Mouse (Mus musculus) heart, embryonic 13.5 days (tissue): ENCODE measurements around the gene Khk. TPM values are rescaled to one million over a fixed set of nuclear protein-coding genes. Genes with fewer than 3 reads are reported as not detected.
A peak's percentile ranks its signal among the peaks of the same experiment; 100 is the strongest.
"Not testable (repeated sequence)": the region's sequence is repeated elsewhere in the genome, so short reads cannot be mapped to it uniquely, and the experiment has no call there.

Experiments used
- ATAC-seq: fragments of 200-750 bp; cut with Nextera tagmentation; 2 replicates; pipeline ENCODE4 v1.8.0; 2017; ENCODE audit warnings: moderate TSS enrichment; ENCODE audit not compliant: insufficient number of reproducible peaks, low FRiP score, low TSS enrichment; ENCODE audit errors: extremely low read depth
- H3K27ac ChIP-seq: fragments of 300-500 bp; sonication (generic); replicated peaks from 2 replicates; pipeline ENCODE4 v1.5.1; 2015; ENCODE audit warnings: moderate library complexity, mild to moderate bottlenecking, inconsistent platforms
- H3K27me3 ChIP-seq: fragments of 300-500 bp; sonication (generic); replicated peaks from 2 replicates; pipeline ENCODE4 v1.6.1; 2015; ENCODE audit warnings: mild to moderate bottlenecking, inconsistent platforms
- H3K36me3 ChIP-seq: fragments of 300-500 bp; sonication (generic); 2 replicates; pipeline ENCODE4 v1.6.1; 2015; ENCODE audit warnings: mild to moderate bottlenecking, inconsistent platforms
- H3K4me1 ChIP-seq: fragments of 300-500 bp; sonication (generic); 2 replicates; pipeline ENCODE4 v1.6.1; 2015; ENCODE audit warnings: inconsistent platforms
- H3K4me2 ChIP-seq: fragments of 300-500 bp; sonication (generic); 2 replicates; pipeline ENCODE4 v1.6.1; 2015; ENCODE audit warnings: inconsistent platforms, mild to moderate bottlenecking, moderate library complexity
- H3K4me3 ChIP-seq: fragments of 300-500 bp; sonication (generic); 2 replicates; pipeline ENCODE4 v1.5.1; 2015; ENCODE audit warnings: moderate library complexity, mild to moderate bottlenecking, inconsistent platforms
- H3K9ac ChIP-seq: fragments of 300-500 bp; sonication (generic); 2 replicates; pipeline ENCODE4 v1.6.1; 2015; ENCODE audit warnings: inconsistent platforms, mild to moderate bottlenecking, moderate library complexity
- H3K9me3 ChIP-seq: fragments of 300-500 bp; sonication (generic); 2 replicates; pipeline ENCODE4 v1.6.1; 2016; ENCODE audit warnings: inconsistent platforms
- WGBS: fragments of 180-500 bp; shearing (Covaris S2); methylation state at CpG from one replicate; pipeline ENCODE4 v1.1.7; 2015; ENCODE audit warnings: mixed read lengths; 5-methylcytosine and 5-hydroxymethylcytosine counted together
- polyA plus RNA-seq: library from polyadenylated mRNA; unstranded; fragments of >200 nt; fragmentation: Nextera tagmentation; extraction: Ambion mirVana; gene quantifications from 2 replicates; pipeline ENCODE4 v1.2.1, GENCODE M21; 2015

Gene Khk
- 10.2 and 11.7 TPM in 2 replicates for polyA plus RNA-seq

DNA sequence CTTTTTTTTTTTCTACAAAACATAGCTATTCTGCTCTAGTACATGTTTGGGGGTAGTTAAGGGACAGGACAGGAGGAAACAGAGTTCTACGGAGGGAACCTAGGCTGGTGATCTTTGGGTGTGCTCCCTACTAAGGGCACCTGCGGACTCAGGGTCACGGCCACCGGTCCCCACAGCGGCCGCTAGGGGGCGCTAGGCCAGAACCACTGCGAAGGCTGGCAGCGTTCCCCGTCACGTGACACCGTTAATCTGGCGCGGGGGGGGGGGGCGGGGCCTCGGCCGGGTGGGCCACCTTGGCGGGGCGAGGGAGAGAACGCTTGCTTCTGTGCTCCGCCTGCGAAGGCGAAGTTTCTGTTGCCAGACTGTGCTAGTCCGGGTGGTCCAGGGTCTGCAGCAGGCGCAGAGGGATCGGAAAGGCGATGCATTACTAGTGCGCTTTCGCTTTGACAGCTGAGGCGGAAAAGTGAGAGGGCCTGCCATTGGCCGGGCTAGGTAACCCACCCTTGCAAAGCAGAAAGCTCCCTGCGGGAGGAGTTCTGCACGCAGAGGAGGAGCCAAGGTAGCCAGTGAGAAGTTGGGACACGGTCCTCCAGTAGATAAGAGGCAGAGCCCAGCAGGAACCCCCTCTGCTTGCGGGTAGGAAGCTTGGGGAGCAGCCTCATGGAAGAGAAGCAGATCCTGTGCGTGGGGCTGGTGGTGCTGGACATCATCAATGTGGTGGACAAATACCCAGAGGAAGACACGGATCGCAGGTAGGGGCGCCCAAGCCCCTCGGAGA is at the start of gene Khk:
Gene Khk, plus strand, starts transcription at position 176 of the 778 bp plus-strand sequence.
- H3K4me1 ChIP-seq: peaks cover 46% of the 10 kb centered on the region
- WGBS: under 1% methylated on average over 39 of the region's 40 CpGs

GRCm38 (mm10) chr5:30872574-30872973 is 48.7 kb upstream of the Khk start:
- ATAC-seq: no peak
- no peak overlapping the region for H3K27ac ChIP-seq
- WGBS: 92% methylated on average over 9 of the region's 9 CpGs
- H3K36me3 ChIP-seq: peaks cover 70% of the 10 kb centered on the region
- no peak overlapping the region for H3K4me2 ChIP-seq
- peaks cover 21% of the 10 kb centered on the region for H3K4me1 ChIP-seq
- no peaks in the 10 kb centered on the region for H3K9me3 ChIP-seq
- H3K27me3 ChIP-seq: no peaks in the 10 kb centered on the region
- H3K4me3 ChIP-seq: no peak overlapping the region
- no peak overlapping the region for H3K9ac ChIP-seq

More for the DNA sequence above, at the start of gene Khk:
- Histone ChIP-seq H3K4me3 (peak within 1 kb of the TSS; percentile 64), H3K36me3 (peaks cover 46% of the 10 kb centered on the region), H3K27ac (peak within 1 kb of the TSS; percentile 81), H3K9me3 (no peaks in the 10 kb centered on the region), H3K9ac (peak within 1 kb of the TSS; percentile 81), H3K4me2 (peak within 1 kb of the TSS; percentile 79), H3K27me3 (peaks cover 2% of the 10 kb centered on the region; the same call in 1 of the 2 replicates)
- ATAC-seq: peak; percentile 72

DNA sequence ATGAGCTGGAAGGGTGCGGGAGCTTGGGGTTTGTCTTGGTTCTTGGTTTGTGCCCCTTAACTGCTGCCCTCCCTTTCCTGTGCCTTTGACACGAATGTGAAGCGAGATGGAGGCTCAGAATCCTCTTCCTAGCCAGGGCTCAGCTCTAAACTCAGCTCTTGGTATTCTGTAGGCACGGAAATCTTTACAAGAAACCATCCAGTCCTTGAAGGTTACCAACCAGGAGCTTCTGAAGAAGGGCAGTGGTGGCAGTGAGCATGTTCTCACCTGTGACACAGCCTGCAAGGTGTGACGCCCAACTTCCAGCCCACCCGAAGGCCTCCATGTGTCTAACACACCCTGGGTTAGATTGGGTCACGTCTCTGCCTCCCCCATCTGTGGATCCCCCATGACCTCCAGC is 46.9 kb upstream of the Khk start:
- no peak overlapping the region for H3K9ac ChIP-seq
- ATAC-seq: no peak
- no peaks in the 10 kb centered on the region for H3K9me3 ChIP-seq
- WGBS: 87% methylated on average over 7 of the region's 7 CpGs
- H3K36me3 ChIP-seq: peaks cover 77% of the 10 kb centered on the region
- H3K4me2 ChIP-seq: no peak overlapping the region
- no peak overlapping the region for H3K27ac ChIP-seq
- H3K4me1 ChIP-seq: peaks cover 24% of the 10 kb centered on the region
- H3K27me3 ChIP-seq: no peaks in the 10 kb centered on the region
- no peak overlapping the region for H3K4me3 ChIP-seq

GRCm38 (mm10) chr5:30878616-30879015 is 42.6 kb upstream of the Khk start:
- H3K4me3 ChIP-seq: no peak overlapping the region
- 44% methylated on average over 6 of the region's 6 CpGs for WGBS
- H3K4me2 ChIP-seq: no peak overlapping the region
- H3K9me3 ChIP-seq: no peaks in the 10 kb centered on the region
- no peak for ATAC-seq
- H3K27me3 ChIP-seq: no peaks in the 10 kb centered on the region
- no peak overlapping the region for H3K9ac ChIP-seq
- no peak overlapping the region for H3K27ac ChIP-seq
- peaks cover 47% of the 10 kb centered on the region for H3K36me3 ChIP-seq
- H3K4me1 ChIP-seq: peaks cover 8% of the 10 kb centered on the region; the same call in 1 of the 2 replicates

DNA sequence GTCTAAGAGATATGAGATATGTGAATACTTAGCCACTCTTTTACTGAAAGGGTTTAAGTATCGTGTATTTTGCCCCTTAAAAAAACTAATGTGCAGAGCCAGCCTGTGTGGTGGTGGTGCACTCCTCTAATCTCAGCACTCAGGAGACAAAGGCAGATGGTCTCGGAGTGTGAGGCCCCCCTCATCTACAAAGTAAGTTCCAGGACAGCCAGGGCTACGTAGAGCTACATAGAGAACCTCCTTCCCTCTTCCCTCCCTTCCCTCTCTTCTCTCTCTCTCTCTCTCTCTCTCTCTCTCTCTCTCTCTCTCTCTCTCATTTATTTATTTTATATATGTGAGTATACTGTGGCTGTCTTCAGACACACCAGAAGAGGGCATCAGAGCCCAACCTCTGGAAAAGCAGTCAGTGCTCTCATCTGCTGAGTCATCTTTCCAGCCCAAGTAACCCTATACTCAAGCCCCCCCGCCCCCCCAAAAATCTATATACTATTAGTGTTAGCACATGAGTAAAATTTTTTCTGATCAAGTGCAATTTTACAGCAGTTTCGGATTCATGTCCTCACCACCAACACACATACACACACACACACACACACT is 41.8 kb upstream of the Khk start:
- Histone ChIP-seq H3K4me2 (no peak overlapping the region), H3K27ac (no peak overlapping the region), H3K27me3 (no peaks in the 10 kb centered on the region), H3K9ac (no peak overlapping the region), H3K9me3 (no peaks in the 10 kb centered on the region), H3K4me3 (no peak overlapping the region), H3K36me3 (peaks cover 38% of the 10 kb centered on the region), H3K4me1 (peaks cover 8% of the 10 kb centered on the region; the same call in 1 of the 2 replicates)
- no peak for ATAC-seq
- 71% methylated on average over 5 of the region's 5 CpGs for WGBS

DNA sequence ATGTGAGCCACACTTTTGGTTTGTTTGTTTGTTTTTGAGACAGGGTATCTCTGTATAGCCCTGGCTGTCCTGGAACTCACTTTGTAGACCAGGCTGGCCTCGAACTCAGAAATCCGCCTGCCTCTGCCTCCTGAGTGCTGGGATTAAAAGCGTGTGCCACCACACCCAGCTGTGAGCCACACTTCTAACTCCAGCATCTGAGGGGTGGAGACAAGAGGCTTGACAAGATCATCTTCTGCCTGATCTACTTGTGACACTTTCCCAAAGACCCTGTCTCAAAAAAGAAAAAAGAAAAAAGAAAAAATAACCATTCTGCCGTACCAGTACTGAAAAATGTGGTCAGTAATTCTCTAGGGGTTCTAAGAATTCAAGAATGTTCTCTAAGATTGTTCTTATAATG is 39.4 kb upstream of the Khk start:
- not testable (repeated sequence) for H3K9ac ChIP-seq, ATAC-seq, H3K9me3 ChIP-seq, H3K4me2 ChIP-seq, H3K4me3 ChIP-seq, H3K27me3 ChIP-seq, H3K27ac ChIP-seq
- 76% methylated on average over 4 of the region's 4 CpGs for WGBS
- H3K36me3 ChIP-seq: peaks cover 14% of the 10 kb centered on the region
- H3K4me1 ChIP-seq: peaks cover 15% of the 10 kb centered on the region

GRCm38 (mm10) chr5:30886209-30886608 is 35.0 kb upstream of the Khk start:
- 38% methylated on average over 4 of the region's 4 CpGs for WGBS
- Histone ChIP-seq H3K4me2 (peak overlapping the region; percentile 82), H3K27me3 (no peaks in the 10 kb centered on the region), H3K36me3 (peaks cover 9% of the 10 kb centered on the region), H3K9me3 (no peaks in the 10 kb centered on the region), H3K4me3 (peak overlapping the region; percentile 87), H3K27ac (no peak overlapping the region; the same call in 1 of the 2 replicates), H3K9ac (no peak overlapping the region), H3K4me1 (peaks cover 25% of the 10 kb centered on the region)
- ATAC-seq: no peak

GRCm38 (mm10) chr5:30886731-30887130 is 34.5 kb upstream of the Khk start:
- Histone ChIP-seq H3K4me3 (peak overlapping the region; percentile 87), H3K4me1 (peaks cover 25% of the 10 kb centered on the region), H3K27me3 (no peaks in the 10 kb centered on the region), H3K27ac (peak overlapping the region; percentile 96), H3K36me3 (peaks cover 15% of the 10 kb centered on the region), H3K4me2 (peak overlapping the region; percentile 82), H3K9ac (peak overlapping the region; percentile 92), H3K9me3 (no peaks in the 10 kb centered on the region)
- no peak for ATAC-seq
- WGBS: 33% methylated on average over 5 of the region's 5 CpGs

DNA sequence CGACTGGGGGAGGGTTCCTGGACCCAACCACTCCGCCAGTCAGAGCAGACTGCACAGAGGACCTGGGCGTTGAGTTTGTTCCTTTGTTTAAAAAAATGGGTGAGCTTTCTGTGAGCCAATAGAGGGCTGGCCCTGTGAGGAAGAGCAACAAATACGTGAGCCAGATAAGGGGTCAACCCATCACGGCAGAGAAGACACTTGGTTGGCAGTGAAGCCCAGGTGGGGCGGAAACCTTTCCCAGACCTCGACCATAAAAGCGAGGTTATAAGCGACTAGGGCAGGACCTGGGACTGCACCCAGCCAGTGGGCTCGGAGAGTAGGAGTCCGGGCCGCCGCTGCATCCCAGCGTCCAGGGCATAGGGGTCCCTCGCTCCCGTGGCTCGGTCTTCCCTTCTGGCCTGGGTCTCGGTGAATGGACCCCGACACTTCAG is 33.9 kb upstream of the Khk start:
- WGBS: under 1% methylated on average over 19 of the region's 19 CpGs
- Histone ChIP-seq H3K36me3 (peaks cover 21% of the 10 kb centered on the region), H3K9ac (peak overlapping the region; percentile 92), H3K27ac (peak overlapping the region; percentile 96), H3K4me2 (peak overlapping the region; percentile 82), H3K4me3 (peak overlapping the region; percentile 87), H3K4me1 (peaks cover 25% of the 10 kb centered on the region), H3K27me3 (no peaks in the 10 kb centered on the region), H3K9me3 (no peaks in the 10 kb centered on the region)
- ATAC-seq: peak; percentile 21; the same call in 1 of the 2 replicates

GRCm38 (mm10) chr5:30887858-30888336 is 33.3 kb upstream of the Khk start:
- H3K4me1 ChIP-seq: peaks cover 25% of the 10 kb centered on the region
- peak overlapping the region; percentile 92 for H3K9ac ChIP-seq
- H3K27me3 ChIP-seq: no peaks in the 10 kb centered on the region
- H3K9me3 ChIP-seq: no peaks in the 10 kb centered on the region
- H3K4me3 ChIP-seq: peak overlapping the region; percentile 87
- peak; percentile 75 for ATAC-seq
- H3K36me3 ChIP-seq: peaks cover 26% of the 10 kb centered on the region
- under 1% methylated on average over 28 of the region's 28 CpGs for WGBS
- H3K27ac ChIP-seq: peak overlapping the region; percentile 96
- H3K4me2 ChIP-seq: peak overlapping the region; percentile 82

GRCm38 (mm10) chr5:30888337-30889087 is 32.7 kb upstream of the Khk start, which contains the start of gene Agbl5:
TSS of gene Agbl5 (plus strand) at chr5:30888694.
- H3K27me3 ChIP-seq: no peaks in the 10 kb centered on the region
- H3K4me2 ChIP-seq: peak within 1 kb of the TSS; percentile 82
- peak; percentile 75 for ATAC-seq
- no peaks in the 10 kb centered on the region for H3K9me3 ChIP-seq
- peak within 1 kb of the TSS; percentile 92 for H3K9ac ChIP-seq
- peak within 1 kb of the TSS; percentile 96 for H3K27ac ChIP-seq
- peaks cover 25% of the 10 kb centered on the region for H3K4me1 ChIP-seq
- H3K36me3 ChIP-seq: peaks cover 32% of the 10 kb centered on the region
- 0% methylated on average over 41 of the region's 42 CpGs for WGBS
- H3K4me3 ChIP-seq: peak within 1 kb of the TSS; percentile 87
